Mouse (Mus musculus) heart, adult 2 months (tissue): ENCODE measurements around the gene Cd38. TPM values are rescaled to one million over a fixed set of nuclear protein-coding genes. Genes with fewer than 3 reads are reported as not detected.

Experiments used
- DNase-seq, 2 experiments: peaks; one replicate each; pipeline ENCODE4 v3.0.0; 2021
- H3K27ac ChIP-seq: fragments of 200-600 bp; 2 replicates; pipeline ENCODE4 v1.8.1; 2022
- H3K27me3 ChIP-seq: fragments of 200-500 bp; 2 replicates; pipeline ENCODE4 v1.6.1; 2012; ENCODE audit warnings: mild to moderate bottlenecking, low read length, inconsistent platforms, mixed read lengths; ENCODE audit not compliant: control insufficient read depth, insufficient read depth
- H3K36me3 ChIP-seq: fragments of 200-500 bp; 2 replicates; pipeline ENCODE4 v1.6.1; 2012; ENCODE audit warnings: low read length, inconsistent platforms; ENCODE audit not compliant: control insufficient read depth, insufficient read depth
- H3K4me1 ChIP-seq: fragments of 200-500 bp; 2 replicates; pipeline ENCODE4 v1.6.1; 2011; ENCODE audit warnings: low read length; ENCODE audit not compliant: control insufficient read depth, insufficient read depth
- H3K4me3 ChIP-seq: fragments of 200-600 bp; 2 replicates; pipeline ENCODE4 v1.8.1; 2022
- H3K79me2 ChIP-seq: fragments of 200-500 bp; replicated peaks from 2 replicates; pipeline ENCODE4 v1.6.1; 2012; ENCODE audit warnings: mild to moderate bottlenecking, inconsistent platforms, low read length, moderate library complexity, mixed read lengths; ENCODE audit not compliant: control insufficient read depth, insufficient read depth
- H3K9ac ChIP-seq: fragments of 200-500 bp; 2 replicates; pipeline ENCODE4 v1.6.1; 2012; ENCODE audit warnings: low read depth, mild to moderate bottlenecking, control low read depth, inconsistent platforms, low read length, mixed read lengths
- CTCF ChIP-seq: fragments of 200-600 bp; IDR thresholded peaks from 2 replicates; pipeline ENCODE4 v1.8.1; 2022; ENCODE audit warnings: antibody characterized with exemption, mild to moderate bottlenecking, moderate library complexity
- EP300 ChIP-seq: fragments of 200-500 bp; IDR thresholded peaks from 2 replicates; pipeline ENCODE4 v1.6.1; 2011; ENCODE audit warnings: low read depth, low read length, control low read depth; ENCODE audit not compliant: insufficient read depth
- POLR2A ChIP-seq: fragments of 200-500 bp; IDR thresholded peaks from 2 replicates; pipeline ENCODE4 v1.6.1; 2011; ENCODE audit warnings: mild to moderate bottlenecking, low read depth, low read length, control low read depth; ENCODE audit not compliant: insufficient read depth
- WGBS: fragments of 180-500 bp; shearing (Covaris S2); methylation state at CpG from one replicate; pipeline ENCODE4 v1.1.7; 2018; 5-methylcytosine and 5-hydroxymethylcytosine counted together
- intact Hi-C: fragments of 180-260 bp; cut with DNase I; formaldehyde crosslinking; loops from one replicate; pipeline ENCODE4 v1.15.1; 2025
- polyA plus RNA-seq: library from polyadenylated mRNA; depleted of rRNA; stranded (reverse); fragments of >200 nt; gene quantifications from 2 replicates; pipeline ENCODE4 v1.2.3, GENCODE M21; 2012
- total RNA-seq, 2 experiments: library from RNA; stranded (reverse); gene quantifications; 2 replicates each; pipeline ENCODE4 v1.2.3; 2021

Cd38 gene
- total and polyA plus RNA-seq, 3 experiments, result 7.3 to 8.6 (median 7.5) TPM

- Histone ChIP-seq H3K79me2 (no peaks in the 10 kb centered on the region), H3K27ac (no peak overlapping the region), H3K4me3 (no peak overlapping the region), H3K36me3 (0 out of 2 replicates have a peak, but pooled peaks cover 2% of the 10 kb centered on the region), H3K4me1 (peaks cover 2% of the 10 kb centered on the region), H3K27me3 (no peaks in the 10 kb centered on the region), H3K9ac (no peak overlapping the region)
- 71% methylated on average over 5 of the region's 5 CpGs for WGBS
- TF ChIP-seq EP300, result no peak
- TF ChIP-seq POLR2A, result no peak
- TF ChIP-seq CTCF, result no peak
- DNase-seq, result no peak
- intact Hi-C loops, result no loop called here
Observed at GRCm38 (mm10) chr5:43860670-43861431, 7.5 kb upstream of the Cd38 start.

GRCm38 (mm10) chr5:43863642-43864041, 4.7 kb upstream of the Cd38 start:
- no peak for DNase-seq
- no peaks in the 10 kb centered on the region for H3K27me3 ChIP-seq
- no peak overlapping the region for H3K9ac ChIP-seq
- H3K4me3 ChIP-seq, result no peak overlapping the region
- no peaks in the 10 kb centered on the region; the same call in 1 of the 2 replicates for H3K4me1 ChIP-seq
- intact Hi-C loops, result loop anchor here (2.0 kb wide), 1 partner anchor 19 kb away; no protein-coding TSS in a partner anchor
- 62% methylated on average over 6 of the region's 6 CpGs for WGBS
- no peak for TF ChIP-seq CTCF
- TF ChIP-seq EP300, result no peak
- no peak for TF ChIP-seq POLR2A
- no peaks in the 10 kb centered on the region for H3K36me3 ChIP-seq
- no peak overlapping the region for H3K27ac ChIP-seq
- no peaks in the 10 kb centered on the region for H3K79me2 ChIP-seq

- TF ChIP-seq CTCF (no peak), POLR2A (no peak), EP300 (peak; percentile 55; the same call in 1 of the 2 replicates)
- no peak for DNase-seq
- no peaks in the 10 kb centered on the region for H3K36me3 ChIP-seq
- H3K79me2 ChIP-seq, result no peaks in the 10 kb centered on the region
- H3K27ac ChIP-seq, result peak overlapping the region; percentile 57
- H3K9ac ChIP-seq, result no peak overlapping the region
- intact Hi-C loops, result loop anchor here (2.0 kb wide), 1 partner anchor 21 kb away; no protein-coding TSS in a partner anchor
- no peaks in the 10 kb centered on the region; the same call in 1 of the 2 replicates for H3K4me1 ChIP-seq
- no peaks in the 10 kb centered on the region for H3K27me3 ChIP-seq
- no peak overlapping the region for H3K4me3 ChIP-seq
- WGBS, result 23% methylated on average over 2 of the region's 2 CpGs
Observed at GRCm38 (mm10) chr5:43865316-43865715, 3.0 kb upstream of the Cd38 start.

- DNase-seq, result peak; percentile 67 to 68
- intact Hi-C loops, result loop anchor here (2.0 kb wide), 1 partner anchor 14 kb away; no protein-coding TSS in a partner anchor
- Histone ChIP-seq H3K79me2 (no peaks in the 10 kb centered on the region), H3K9ac (peak overlapping the region; percentile 80), H3K27me3 (no peaks in the 10 kb centered on the region), H3K4me1 (peaks cover 3% of the 10 kb centered on the region), H3K27ac (peak overlapping the region; percentile 92), H3K4me3 (peak overlapping the region; percentile 60), H3K36me3 (peaks cover 3% of the 10 kb centered on the region)
- no peak for TF ChIP-seq CTCF
- TF ChIP-seq POLR2A, result peak; percentile 70
- TF ChIP-seq EP300, result 0 out of 2 replicates have a peak, but pooled peaks have one; percentile 49
- 3% methylated on average over 28 of the region's 28 CpGs for WGBS
Observed at GRCm38 (mm10) chr5:43868711-43869600, 603 bp downstream of the Cd38 start.

- intact Hi-C loops, result no loop called here
- no peak for TF ChIP-seq POLR2A
- TF ChIP-seq CTCF, result no peak
- no peak for TF ChIP-seq EP300
- Histone ChIP-seq H3K9ac (no peak overlapping the region), H3K79me2 (no peaks in the 10 kb centered on the region), H3K4me3 (no peak overlapping the region), H3K27ac (no peak overlapping the region), H3K36me3 (peaks cover 3% of the 10 kb centered on the region), H3K27me3 (no peaks in the 10 kb centered on the region), H3K4me1 (peaks cover 3% of the 10 kb centered on the region)
- DNase-seq, result no peak
- 62% methylated on average over 1 of the region's 1 CpGs for WGBS
Observed at GRCm38 (mm10) chr5:43871845-43872244, 3.5 kb downstream of the Cd38 start.
